Mouse (Mus musculus) spleen, postnatal 4 days (tissue): Measurements from ENCODE around the gene Dock7.

Experiments
- DNase-seq, 2 experiments: peaks; one replicate each; pipeline ENCODE4 v3.0.0; 2022; ENCODE audit warnings: low spot score in 2 of 2

Dock7 gene

GRCm38 (mm10) chr4:99120211-99121122, at the start of gene Dock7:
Gene Dock7, minus strand, starts transcription at chr4:99120915.
- DNase-seq, result peak; percentile 66 to 85

GRCm38 (mm10) chr4:99168869-99169268, 48.2 kb upstream of the Dock7 start:
- DNase-seq, result no peak

GRCm38 (mm10) chr4:99163547-99163946, 42.8 kb upstream of the Dock7 start:
- DNase-seq, result no peak

- DNase-seq, result no peak
Measured at GRCm38 (mm10) chr4:99163001-99163400, 42.3 kb upstream of the Dock7 start.

GRCm38 (mm10) chr4:99161457-99161971, 40.8 kb upstream of the Dock7 start:
- DNase-seq, result no peak

GRCm38 (mm10) chr4:99160899-99161298, 40.2 kb upstream of the Dock7 start:
- no peak for DNase-seq

- no peak for DNase-seq
Measured at GRCm38 (mm10) chr4:99160414-99160813, 39.7 kb upstream of the Dock7 start.

- no peak for DNase-seq
Measured at GRCm38 (mm10) chr4:99158495-99158894, 37.8 kb upstream of the Dock7 start.

- no peak for DNase-seq
Measured at GRCm38 (mm10) chr4:99156641-99157307, 36.1 kb upstream of the Dock7 start.

- no peak for DNase-seq
Measured at GRCm38 (mm10) chr4:99151885-99152558, 31.3 kb upstream of the Dock7 start.

GRCm38 (mm10) chr4:99151434-99151833, 30.7 kb upstream of the Dock7 start:
- DNase-seq, result no peak

- no peak for DNase-seq
Measured at GRCm38 (mm10) chr4:99143323-99143722, 22.6 kb upstream of the Dock7 start.

GRCm38 (mm10) chr4:99141578-99141977, 20.9 kb upstream of the Dock7 start:
- no peak for DNase-seq

GRCm38 (mm10) chr4:99141171-99141570, 20.5 kb upstream of the Dock7 start:
- DNase-seq, result no peak

GRCm38 (mm10) chr4:99137986-99138641, 17.4 kb upstream of the Dock7 start:
- no peak for DNase-seq

GRCm38 (mm10) chr4:99134522-99134921, 13.8 kb upstream of the Dock7 start:
- DNase-seq, result no peak

- no peak for DNase-seq
Measured at GRCm38 (mm10) chr4:99133326-99133725, 12.6 kb upstream of the Dock7 start.

GRCm38 (mm10) chr4:99132686-99133085, 12.0 kb upstream of the Dock7 start:
- no peak for DNase-seq

GRCm38 (mm10) chr4:99131227-99131653, 10.5 kb upstream of the Dock7 start:
- DNase-seq, result no peak

GRCm38 (mm10) chr4:99123546-99123945, 2.8 kb upstream of the Dock7 start:
- no peak for DNase-seq

- no peak for DNase-seq
Measured at GRCm38 (mm10) chr4:99122786-99123185, 2.1 kb upstream of the Dock7 start.

GRCm38 (mm10) chr4:99122047-99122446, 1.3 kb upstream of the Dock7 start:
- DNase-seq, result no peak
